Mouse (Mus musculus) left cerebral cortex, adult 2 months (tissue): ENCODE results near the gene Itgb5. TPM values are rescaled to one million over a fixed set of nuclear protein-coding genes. Genes with fewer than 3 reads are reported as not detected.
A peak's percentile ranks its signal among the peaks of the same experiment; 100 is the strongest.

Experiments used
- DNase-seq, 2 experiments: peaks; one replicate each; pipeline ENCODE4 v3.0.0; 2021 to 2022; ENCODE audit warnings: low spot score in 2 of 2, mixed read lengths in 1 of 2; ENCODE audit errors: extremely low spot score in 1 of 2
- H3K27ac ChIP-seq: fragments of 200-600 bp; 2 replicates; pipeline ENCODE4 v1.8.1; 2022
- H3K4me3 ChIP-seq: fragments of 200-600 bp; 2 replicates; pipeline ENCODE4 v1.8.1; 2022
- CTCF ChIP-seq: fragments of 200-600 bp; IDR thresholded peaks from 2 replicates; pipeline ENCODE4 v1.8.1; 2022; ENCODE audit warnings: antibody characterized with exemption, mild to moderate bottlenecking, moderate library complexity
- intact Hi-C: fragments of 180-260 bp; cut with DNase I; formaldehyde crosslinking; loops from one replicate; pipeline ENCODE4 v1.15.1; 2025
- total RNA-seq, 2 experiments: library from RNA; stranded (reverse); gene quantifications; 2 replicates each; pipeline ENCODE4 v1.2.3; 2021

Gene Itgb5
- total RNA-seq, 2 experiments from 2014 or later = 36.0 to 36.8 TPM

- no peak overlapping the region for H3K4me3 ChIP-seq
- no peak for TF ChIP-seq CTCF
- no peak for DNase-seq
- H3K27ac ChIP-seq = peak overlapping the region; percentile 36; the same call in 1 of the 2 replicates
- intact Hi-C loops = no loop called here
Observed at GRCm38 (mm10) chr16:33883046-33883975, 53.8 kb downstream of the Itgb5 start.

DNA sequence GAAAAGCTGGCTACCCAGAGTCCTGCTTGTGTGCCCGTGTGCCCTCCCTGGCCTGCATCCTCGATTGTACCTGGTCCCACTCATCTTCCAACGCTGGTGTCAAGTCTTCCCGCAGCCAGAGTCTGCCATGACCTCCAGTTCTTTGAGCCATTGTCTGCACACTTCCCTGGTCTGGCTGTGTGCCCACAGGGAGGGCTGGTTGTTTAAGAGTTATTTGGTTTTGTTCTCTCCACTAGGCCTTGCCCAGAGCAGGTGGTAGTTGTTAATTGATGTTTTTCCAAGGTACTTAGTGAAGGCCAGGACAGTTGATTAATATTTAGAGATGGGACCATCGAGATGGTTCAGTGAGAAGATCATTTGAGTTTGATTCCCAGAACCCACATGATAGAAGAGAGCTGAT is 54.7 kb downstream of the Itgb5 start:
- no peak overlapping the region for H3K27ac ChIP-seq
- no peak for TF ChIP-seq CTCF
- H3K4me3 ChIP-seq = no peak overlapping the region
- intact Hi-C loops = no loop called here
- DNase-seq = no peak

DNA sequence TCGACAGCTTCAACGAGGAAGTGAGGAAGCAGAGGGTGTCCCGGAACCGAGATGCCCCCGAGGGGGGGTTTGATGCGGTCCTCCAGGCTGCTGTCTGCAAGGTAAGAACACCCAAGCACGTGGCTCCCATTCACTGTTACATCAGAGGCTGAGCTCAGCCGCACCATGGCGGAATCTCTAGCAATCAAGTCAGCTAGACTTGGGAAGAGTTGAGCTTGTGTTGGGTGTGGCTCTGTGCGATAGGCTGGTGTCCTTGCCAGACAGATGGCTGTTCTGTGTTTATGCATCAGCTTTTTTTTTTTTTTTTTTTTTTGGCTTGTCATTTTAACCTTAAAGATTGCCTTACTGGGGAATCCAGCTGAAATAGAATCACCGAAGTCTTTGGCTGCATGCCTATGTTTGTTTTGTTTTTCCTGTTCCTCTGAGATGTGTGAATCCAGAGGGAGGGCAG is 55.6 kb downstream of the Itgb5 start:
- H3K27ac ChIP-seq = no peak overlapping the region
- DNase-seq = no peak
- no peak for TF ChIP-seq CTCF
- intact Hi-C loops = no loop called here
- H3K4me3 ChIP-seq = no peak overlapping the region

GRCm38 (mm10) chr16:33885671-33886328 is 56.3 kb downstream of the Itgb5 start:
- H3K27ac ChIP-seq = no peak overlapping the region
- no peak overlapping the region for H3K4me3 ChIP-seq
- intact Hi-C loops = no loop called here
- TF ChIP-seq CTCF = no peak
- no peak for DNase-seq

DNA sequence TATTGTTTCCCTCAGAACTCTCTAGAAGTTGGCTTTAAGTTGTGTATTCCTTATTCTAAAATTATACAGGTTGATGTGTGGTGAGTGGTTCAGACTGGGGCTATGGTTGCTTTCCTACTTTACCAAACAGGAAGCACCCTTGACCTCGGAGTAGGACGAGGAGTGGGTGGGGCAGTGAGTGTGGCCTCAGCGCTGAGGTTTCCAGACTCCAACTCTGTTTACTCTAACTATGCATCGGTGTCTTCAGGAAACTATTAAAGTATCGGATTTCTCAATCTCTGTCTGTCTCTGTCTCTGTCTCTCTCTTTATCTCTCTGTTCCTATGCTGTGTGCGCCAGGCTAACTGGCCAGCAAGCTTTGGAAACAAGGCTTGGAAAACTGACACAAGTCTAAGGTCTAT is 57.2 kb downstream of the Itgb5 start:
- no peak for TF ChIP-seq CTCF
- no peak for DNase-seq
- H3K27ac ChIP-seq = no peak overlapping the region
- H3K4me3 ChIP-seq = no peak overlapping the region
- intact Hi-C loops = no loop called here

DNA sequence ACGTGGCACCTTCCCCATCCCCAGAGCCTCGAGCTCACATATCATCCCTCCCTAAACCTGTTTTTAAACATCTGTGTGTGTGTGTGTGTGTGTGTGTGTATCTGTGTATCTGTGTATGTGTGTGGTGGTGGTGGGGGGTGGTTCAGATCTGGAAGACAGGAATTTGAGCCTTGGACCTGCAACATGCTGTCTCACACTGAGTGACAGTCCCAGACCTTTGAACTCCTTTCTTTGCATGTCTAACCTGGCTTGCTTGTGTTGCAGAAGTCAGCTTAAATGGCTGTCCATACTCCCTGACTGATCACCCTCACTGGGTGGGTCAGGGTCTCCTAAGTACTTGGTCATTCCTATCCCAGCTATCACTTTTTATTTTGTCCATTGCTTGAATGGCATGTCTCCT is 58.5 kb downstream of the Itgb5 start:
- H3K27ac ChIP-seq = no peak overlapping the region
- no peak for TF ChIP-seq CTCF
- intact Hi-C loops = no loop called here
- no peak overlapping the region for H3K4me3 ChIP-seq
- no peak for DNase-seq

GRCm38 (mm10) chr16:33889000-33889607 is 59.6 kb downstream of the Itgb5 start:
- Histone ChIP-seq H3K27ac (no peak overlapping the region), H3K4me3 (no peak overlapping the region)
- intact Hi-C loops = no loop called here
- no peak for DNase-seq
- TF ChIP-seq CTCF = no peak

DNA sequence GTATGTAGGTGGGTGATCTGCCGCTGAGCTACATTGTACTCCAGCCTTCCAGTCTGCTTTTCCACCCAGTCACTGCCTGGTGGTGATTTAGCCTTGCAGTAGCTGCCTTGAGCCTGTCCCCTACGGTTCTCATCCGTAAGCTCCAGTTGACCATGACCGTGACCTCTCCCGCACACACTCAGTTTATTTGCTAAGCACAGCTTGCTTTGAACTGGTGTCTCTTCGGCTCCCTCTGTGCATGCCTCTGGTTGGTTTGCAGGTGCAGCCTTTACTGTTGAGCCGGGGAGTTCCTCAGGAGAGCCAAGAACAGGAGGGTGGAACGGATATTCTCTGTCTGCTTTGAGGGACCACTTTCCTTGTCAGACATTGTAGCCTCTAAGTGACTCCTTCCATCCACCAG is 61.6 kb downstream of the Itgb5 start:
- DNase-seq = no peak
- intact Hi-C loops = no loop called here
- Histone ChIP-seq H3K27ac (peak overlapping the region; percentile 15; the same call in 1 of the 2 replicates), H3K4me3 (no peak overlapping the region)
- TF ChIP-seq CTCF = no peak

- H3K27ac ChIP-seq = peak overlapping the region; percentile 15; the same call in 1 of the 2 replicates
- intact Hi-C loops = no loop called here
- H3K4me3 ChIP-seq = no peak overlapping the region
- DNase-seq = peak; percentile 53 to 55
- TF ChIP-seq CTCF = no peak
Observed at GRCm38 (mm10) chr16:33891561-33892281, 62.3 kb downstream of the Itgb5 start.

DNA sequence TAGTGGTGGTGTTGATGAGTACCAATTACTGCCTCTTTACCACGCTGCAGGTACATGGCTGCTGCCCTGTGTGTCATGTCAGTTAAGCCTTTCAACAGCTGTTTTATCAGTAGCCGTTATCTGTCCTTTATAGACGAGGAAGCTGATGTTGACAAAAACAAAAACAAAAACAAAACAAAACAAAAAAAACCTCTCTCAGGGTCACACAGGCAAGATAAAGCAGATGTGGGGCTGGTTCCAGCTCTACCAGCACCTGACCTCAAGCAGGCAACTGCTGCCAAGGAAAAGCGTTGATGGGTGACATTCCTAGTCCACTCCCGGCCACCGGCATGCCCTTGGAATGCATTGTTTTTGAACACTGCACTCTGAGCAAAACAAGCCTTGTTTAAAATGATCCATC is 63.1 kb downstream of the Itgb5 start:
- TF ChIP-seq CTCF = no peak
- Histone ChIP-seq H3K4me3 (no peak overlapping the region), H3K27ac (peak overlapping the region; percentile 40; the same call in 1 of the 2 replicates)
- no peak for DNase-seq
- intact Hi-C loops = no loop called here

DNA sequence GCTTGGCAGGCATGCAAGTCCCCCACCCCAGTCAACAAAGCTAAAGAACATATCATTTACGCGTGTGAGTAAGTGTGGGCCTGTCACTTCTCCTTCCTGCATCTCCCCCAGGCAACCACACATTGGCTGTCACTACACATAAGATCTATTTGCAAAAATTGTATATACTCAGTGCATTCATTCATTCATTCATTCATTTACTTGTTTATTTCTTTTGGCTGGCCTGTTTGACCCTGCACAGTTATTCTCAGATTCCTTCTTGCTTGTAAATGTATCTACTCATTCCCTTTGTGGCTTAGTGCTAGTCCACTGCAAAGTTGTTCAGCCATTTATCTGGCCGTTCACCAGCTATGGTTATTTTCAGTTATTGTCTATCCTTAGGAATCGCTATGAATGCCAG is 64.3 kb downstream of the Itgb5 start:
- H3K27ac ChIP-seq = no peak overlapping the region
- no peak for DNase-seq
- H3K4me3 ChIP-seq = no peak overlapping the region
- intact Hi-C loops = no loop called here
- no peak for TF ChIP-seq CTCF

DNA sequence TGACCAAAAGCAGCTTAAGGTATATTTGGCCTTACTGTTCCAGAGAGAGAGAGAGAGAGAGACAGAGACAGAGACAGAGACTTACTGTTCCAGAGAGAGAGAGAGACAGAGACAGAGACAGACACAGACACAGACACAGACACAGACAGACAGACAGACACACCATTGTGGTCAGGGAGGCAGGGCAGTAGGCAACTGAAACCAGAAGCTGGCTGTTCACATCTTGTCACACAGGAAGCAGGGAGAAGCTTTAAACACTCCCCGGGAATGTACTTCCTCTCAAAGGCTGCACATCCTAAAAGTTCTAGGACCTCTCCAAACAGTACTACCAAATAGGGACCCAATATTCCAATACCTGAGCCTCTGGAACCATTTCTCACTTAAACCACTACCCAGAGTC is 65.0 kb downstream of the Itgb5 start:
- Histone ChIP-seq H3K4me3 (no peak overlapping the region), H3K27ac (no peak overlapping the region)
- intact Hi-C loops = no loop called here
- no peak for DNase-seq
- TF ChIP-seq CTCF = no peak
